Mouse (Mus musculus): ENCODE data around the gene Rpl23. TPM values are rescaled to one million over a fixed set of nuclear protein-coding genes. Genes with fewer than 3 reads are reported as not detected.
A peak's percentile ranks its signal among the peaks of the same experiment; 100 is the strongest.
"Not testable (repeated sequence)": the region's sequence is repeated elsewhere in the genome, so short reads cannot be mapped to it uniquely, and the experiment has no call there.

The Rpl23 gene
- polyA plus RNA-seq, 1 experiment, result 96.9 TPM

- no peak overlapping the region for H3K27ac ChIP-seq (ENCODE audit: insufficient read depth, low read length)
Measured at GRCm38 (mm10) chr11:97798083-97798435, 15.8 kb upstream of the Rpl23 start.

GRCm38 (mm10) chr11:97797369-97798082, 15.3 kb upstream of the Rpl23 start:
- Histone ChIP-seq H3K27me3 (ENCODE audit: control insufficient read depth, insufficient read depth, low read length) (no peaks in the 10 kb centered on the region), H3K4me1 (ENCODE audit: control insufficient read depth, insufficient read depth, insufficient read length) (peaks cover 8% of the 10 kb centered on the region; the same call in 1 of the 2 replicates), H3K27ac (ENCODE audit: insufficient read depth, low read length) (no peak overlapping the region), H3K36me3 (ENCODE audit: control insufficient read depth, insufficient read depth, low read length) (no peaks in the 10 kb centered on the region), H3K4me3 (ENCODE audit: extremely low read depth, insufficient read depth, insufficient read length) (no peak overlapping the region)
- DNase-seq (ENCODE audit: low read depth in 1 of 2, low spot score in 2 of 2), result no peak
- 80% methylated on average over 15 of the region's 15 CpGs for WGBS
- TF ChIP-seq CTCF (IDR thresholded peaks at IDR 0.05; ENCODE audit: extremely low read depth, insufficient read depth, insufficient read length, insufficient replicate concordance), result no peak
- TF ChIP-seq POLR2A (IDR thresholded peaks at IDR 0.05; ENCODE audit: low read depth, low read length), result no peak

More at GRCm38 (mm10) chr11:97798083-97798435, 15.8 kb upstream of the Rpl23 start:
- 76% methylated on average over 8 of the region's 8 CpGs for WGBS
- Histone ChIP-seq H3K4me1 (ENCODE audit: control insufficient read depth, insufficient read depth, insufficient read length) (peaks cover 8% of the 10 kb centered on the region; the same call in 1 of the 2 replicates), H3K36me3 (ENCODE audit: control insufficient read depth, insufficient read depth, low read length) (no peaks in the 10 kb centered on the region), H3K27me3 (ENCODE audit: control insufficient read depth, insufficient read depth, low read length) (no peaks in the 10 kb centered on the region), H3K4me3 (ENCODE audit: extremely low read depth, insufficient read depth, insufficient read length) (no peak overlapping the region)
- DNase-seq (ENCODE audit: low read depth in 1 of 2, low spot score in 2 of 2), result no peak
- TF ChIP-seq CTCF (IDR thresholded peaks at IDR 0.05; ENCODE audit: extremely low read depth, insufficient read depth, insufficient read length, insufficient replicate concordance), result no peak
- TF ChIP-seq POLR2A (IDR thresholded peaks at IDR 0.05; ENCODE audit: low read depth, low read length), result no peak

- no peaks in the 10 kb centered on the region for H3K36me3 ChIP-seq (ENCODE audit: control insufficient read depth, insufficient read depth, low read length)
- H3K4me1 ChIP-seq (ENCODE audit: control insufficient read depth, insufficient read depth, insufficient read length), result peaks cover 8% of the 10 kb centered on the region; the same call in 1 of the 2 replicates
- DNase-seq (ENCODE audit: low read depth in 1 of 2, low spot score in 2 of 2), result peak; percentile 48 to 65
- WGBS, result 10% methylated on average over 6 of the region's 6 CpGs
- H3K27me3 ChIP-seq (ENCODE audit: control insufficient read depth, insufficient read depth, low read length), result no peaks in the 10 kb centered on the region
- no peak overlapping the region for H3K27ac ChIP-seq (ENCODE audit: insufficient read depth, low read length)
- TF ChIP-seq POLR2A (IDR thresholded peaks at IDR 0.05; ENCODE audit: low read depth, low read length), result no peak
- TF ChIP-seq CTCF (IDR thresholded peaks at IDR 0.05; ENCODE audit: extremely low read depth, insufficient read depth, insufficient read length, insufficient replicate concordance), result no peak
- H3K4me3 ChIP-seq (ENCODE audit: extremely low read depth, insufficient read depth, insufficient read length), result no peak overlapping the region
Measured at GRCm38 (mm10) chr11:97796910-97797309, 14.7 kb upstream of the Rpl23 start.

GRCm38 (mm10) chr11:97793165-97793564, 10.9 kb upstream of the Rpl23 start:
- WGBS, result 0% methylated on average over 2 of the region's 2 CpGs
- Histone ChIP-seq H3K4me3 (ENCODE audit: extremely low read depth, insufficient read depth, insufficient read length) (no peak overlapping the region), H3K4me1 (ENCODE audit: control insufficient read depth, insufficient read depth, insufficient read length) (no peaks in the 10 kb centered on the region), H3K27ac (ENCODE audit: insufficient read depth, low read length) (no peak overlapping the region), H3K27me3 (ENCODE audit: control insufficient read depth, insufficient read depth, low read length) (no peaks in the 10 kb centered on the region), H3K36me3 (ENCODE audit: control insufficient read depth, insufficient read depth, low read length) (no peaks in the 10 kb centered on the region)
- TF ChIP-seq POLR2A (IDR thresholded peaks at IDR 0.05; ENCODE audit: low read depth, low read length), result no peak
- TF ChIP-seq CTCF (IDR thresholded peaks at IDR 0.05; ENCODE audit: extremely low read depth, insufficient read depth, insufficient read length, insufficient replicate concordance), result peak; percentile 7; the same call in 1 of the 2 replicates
- DNase-seq (ENCODE audit: low read depth in 1 of 2, low spot score in 2 of 2), result peak; percentile 21 to 72

- not testable (repeated sequence) for H3K4me3 ChIP-seq (ENCODE audit: extremely low read depth, insufficient read depth, insufficient read length); H3K27ac ChIP-seq (ENCODE audit: insufficient read depth, low read length); H3K27me3 ChIP-seq (ENCODE audit: control insufficient read depth, insufficient read depth, low read length); H3K36me3 ChIP-seq (ENCODE audit: control insufficient read depth, insufficient read depth, low read length); DNase-seq (ENCODE audit: low read depth in 1 of 2, low spot score in 2 of 2); H3K4me1 ChIP-seq (ENCODE audit: control insufficient read depth, insufficient read depth, insufficient read length)
- WGBS, result 74% methylated on average over 2 of the region's 2 CpGs
Measured at GRCm38 (mm10) chr11:97790778-97791438, 8.7 kb upstream of the Rpl23 start.

- H3K4me1 ChIP-seq (ENCODE audit: control insufficient read depth, insufficient read depth, insufficient read length), result no peaks in the 10 kb centered on the region
- H3K4me3 ChIP-seq (ENCODE audit: extremely low read depth, insufficient read depth, insufficient read length), result no peak overlapping the region
- 89% methylated on average over 5 of the region's 5 CpGs for WGBS
- no peaks in the 10 kb centered on the region for H3K27me3 ChIP-seq (ENCODE audit: control insufficient read depth, insufficient read depth, low read length)
- TF ChIP-seq POLR2A (IDR thresholded peaks at IDR 0.05; ENCODE audit: low read depth, low read length) (no peak), CTCF (IDR thresholded peaks at IDR 0.05; ENCODE audit: extremely low read depth, insufficient read depth, insufficient read length, insufficient replicate concordance) (no peak)
- H3K36me3 ChIP-seq (ENCODE audit: control insufficient read depth, insufficient read depth, low read length), result no peaks in the 10 kb centered on the region
- no peak for DNase-seq (ENCODE audit: low read depth in 1 of 2, low spot score in 2 of 2)
- H3K27ac ChIP-seq (ENCODE audit: insufficient read depth, low read length), result no peak overlapping the region
Measured at GRCm38 (mm10) chr11:97789727-97790126, 7.5 kb upstream of the Rpl23 start.

GRCm38 (mm10) chr11:97787961-97788360, 5.7 kb upstream of the Rpl23 start:
- Histone ChIP-seq H3K27me3 (ENCODE audit: control insufficient read depth, insufficient read depth, low read length) (no peaks in the 10 kb centered on the region), H3K36me3 (ENCODE audit: control insufficient read depth, insufficient read depth, low read length) (no peaks in the 10 kb centered on the region), H3K4me1 (ENCODE audit: control insufficient read depth, insufficient read depth, insufficient read length) (no peaks in the 10 kb centered on the region), H3K27ac (ENCODE audit: insufficient read depth, low read length) (no peak overlapping the region), H3K4me3 (ENCODE audit: extremely low read depth, insufficient read depth, insufficient read length) (no peak overlapping the region)
- WGBS, result 84% methylated on average over 3 of the region's 3 CpGs
- no peak for TF ChIP-seq CTCF (IDR thresholded peaks at IDR 0.05; ENCODE audit: extremely low read depth, insufficient read depth, insufficient read length, insufficient replicate concordance)
- no peak for DNase-seq (ENCODE audit: low read depth in 1 of 2, low spot score in 2 of 2)

Data from spleen, adult 2 months (tissue).